Mouse (Mus musculus) heart, adult 2 months (tissue): ENCODE data around the gene Lhx3. TPM values are rescaled to one million over a fixed set of nuclear protein-coding genes. Genes with fewer than 3 reads are reported as not detected.

ENCODE experiments used
- DNase-seq, 2 experiments: peaks; one replicate each; pipeline ENCODE4 v3.0.0; 2021
- H3K27ac ChIP-seq: fragments of 200-600 bp; 2 replicates; pipeline ENCODE4 v1.8.1; 2022
- H3K27me3 ChIP-seq: fragments of 200-500 bp; 2 replicates; pipeline ENCODE4 v1.6.1; 2012; ENCODE audit warnings: mild to moderate bottlenecking, low read length, inconsistent platforms, mixed read lengths; ENCODE audit not compliant: control insufficient read depth, insufficient read depth
- H3K36me3 ChIP-seq: fragments of 200-500 bp; 2 replicates; pipeline ENCODE4 v1.6.1; 2012; ENCODE audit warnings: low read length, inconsistent platforms; ENCODE audit not compliant: control insufficient read depth, insufficient read depth
- H3K4me1 ChIP-seq: fragments of 200-500 bp; 2 replicates; pipeline ENCODE4 v1.6.1; 2011; ENCODE audit warnings: low read length; ENCODE audit not compliant: control insufficient read depth, insufficient read depth
- H3K4me3 ChIP-seq: fragments of 200-600 bp; 2 replicates; pipeline ENCODE4 v1.8.1; 2022
- H3K79me2 ChIP-seq: fragments of 200-500 bp; replicated peaks from 2 replicates; pipeline ENCODE4 v1.6.1; 2012; ENCODE audit warnings: mild to moderate bottlenecking, inconsistent platforms, low read length, moderate library complexity, mixed read lengths; ENCODE audit not compliant: control insufficient read depth, insufficient read depth
- H3K9ac ChIP-seq: fragments of 200-500 bp; 2 replicates; pipeline ENCODE4 v1.6.1; 2012; ENCODE audit warnings: low read depth, mild to moderate bottlenecking, control low read depth, inconsistent platforms, low read length, mixed read lengths
- CTCF ChIP-seq: fragments of 200-600 bp; IDR thresholded peaks from 2 replicates; pipeline ENCODE4 v1.8.1; 2022; ENCODE audit warnings: antibody characterized with exemption, mild to moderate bottlenecking, moderate library complexity
- EP300 ChIP-seq: fragments of 200-500 bp; IDR thresholded peaks from 2 replicates; pipeline ENCODE4 v1.6.1; 2011; ENCODE audit warnings: low read depth, low read length, control low read depth; ENCODE audit not compliant: insufficient read depth
- POLR2A ChIP-seq: fragments of 200-500 bp; IDR thresholded peaks from 2 replicates; pipeline ENCODE4 v1.6.1; 2011; ENCODE audit warnings: mild to moderate bottlenecking, low read depth, low read length, control low read depth; ENCODE audit not compliant: insufficient read depth
- WGBS: fragments of 180-500 bp; shearing (Covaris S2); methylation state at CpG from one replicate; pipeline ENCODE4 v1.1.7; 2018; 5-methylcytosine and 5-hydroxymethylcytosine counted together
- intact Hi-C: fragments of 180-260 bp; cut with DNase I; formaldehyde crosslinking; loops from one replicate; pipeline ENCODE4 v1.15.1; 2025
- polyA plus RNA-seq: library from polyadenylated mRNA; depleted of rRNA; stranded (reverse); fragments of >200 nt; gene quantifications from 2 replicates; pipeline ENCODE4 v1.2.3, GENCODE M21; 2012
- total RNA-seq, 2 experiments: library from RNA; stranded (reverse); gene quantifications; 2 replicates each; pipeline ENCODE4 v1.2.3; 2021

The Lhx3 gene
- total and polyA plus RNA-seq, 3 experiments = not detected

GRCm38 (mm10) chr2:26175191-26175590 is 32.9 kb downstream of the Lhx3 start:
- no peak for TF ChIP-seq EP300
- no peak for TF ChIP-seq POLR2A
- TF ChIP-seq CTCF = no peak
- H3K9ac ChIP-seq = no peak overlapping the region
- intact Hi-C loops = no loop called here

GRCm38 (mm10) chr2:26172166-26172565 is 35.9 kb downstream of the Lhx3 start:
- intact Hi-C loops = no loop called here
- Histone ChIP-seq H3K27me3 (peaks cover 2% of the 10 kb centered on the region; the same call in 1 of the 2 replicates), H3K4me1 (no peaks in the 10 kb centered on the region), H3K9ac (no peak overlapping the region), H3K4me3 (no peak overlapping the region), H3K79me2 (no peaks in the 10 kb centered on the region), H3K27ac (no peak overlapping the region), H3K36me3 (no peaks in the 10 kb centered on the region)
- no peak for DNase-seq
- 76% methylated on average over 2 of the region's 2 CpGs for WGBS
- TF ChIP-seq POLR2A (no peak), EP300 (no peak), CTCF (no peak)

More at GRCm38 (mm10) chr2:26175191-26175590, 32.9 kb downstream of the Lhx3 start:
- no peaks in the 10 kb centered on the region for H3K27me3 ChIP-seq
- H3K4me1 ChIP-seq = no peaks in the 10 kb centered on the region
- no peaks in the 10 kb centered on the region for H3K36me3 ChIP-seq
- no peak for DNase-seq
- H3K27ac ChIP-seq = no peak overlapping the region
- 33% methylated on average over 4 of the region's 4 CpGs for WGBS
- no peaks in the 10 kb centered on the region for H3K79me2 ChIP-seq
- H3K4me3 ChIP-seq = no peak overlapping the region

DNA sequence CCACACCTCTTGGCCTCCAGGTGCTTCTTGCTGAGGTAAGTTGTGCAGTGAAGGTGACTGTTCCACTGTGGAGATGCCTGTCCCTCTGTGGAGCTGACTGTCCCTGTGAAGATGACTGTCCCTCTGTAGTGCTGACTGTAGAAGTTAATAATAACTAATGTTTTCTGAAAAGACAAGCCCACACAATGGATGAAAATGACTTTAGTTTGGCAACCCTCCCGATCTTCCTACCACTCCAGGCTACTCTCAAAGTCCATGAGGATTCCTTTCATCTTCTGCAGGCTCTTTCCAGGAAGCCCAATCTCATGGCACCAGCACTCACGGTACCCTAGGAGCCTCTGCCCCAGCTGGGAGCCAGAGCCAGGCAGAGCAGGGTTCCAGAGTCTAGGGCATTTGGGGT is 37.7 kb downstream of the Lhx3 start:
- Histone ChIP-seq H3K79me2 (no peaks in the 10 kb centered on the region), H3K4me3 (no peak overlapping the region), H3K27me3 (peaks cover 2% of the 10 kb centered on the region; the same call in 1 of the 2 replicates), H3K9ac (no peak overlapping the region), H3K4me1 (no peaks in the 10 kb centered on the region), H3K27ac (no peak overlapping the region), H3K36me3 (no peaks in the 10 kb centered on the region)
- WGBS = 53% methylated on average over 2 of the region's 2 CpGs
- intact Hi-C loops = no loop called here
- TF ChIP-seq EP300 = no peak
- no peak for TF ChIP-seq CTCF
- no peak for TF ChIP-seq POLR2A
- no peak for DNase-seq

- Histone ChIP-seq H3K27ac (no peak overlapping the region), H3K4me3 (no peak overlapping the region), H3K27me3 (peaks cover 2% of the 10 kb centered on the region; the same call in 1 of the 2 replicates), H3K9ac (no peak overlapping the region), H3K36me3 (no peaks in the 10 kb centered on the region), H3K79me2 (no peaks in the 10 kb centered on the region), H3K4me1 (no peaks in the 10 kb centered on the region)
- intact Hi-C loops = no loop called here
- no peak for DNase-seq
- no peak for TF ChIP-seq CTCF
- no peak for TF ChIP-seq POLR2A
- TF ChIP-seq EP300 = no peak
- 36% methylated on average over 11 of the region's 11 CpGs for WGBS
Observed at GRCm38 (mm10) chr2:26168843-26169579, 39.1 kb downstream of the Lhx3 start.

DNA sequence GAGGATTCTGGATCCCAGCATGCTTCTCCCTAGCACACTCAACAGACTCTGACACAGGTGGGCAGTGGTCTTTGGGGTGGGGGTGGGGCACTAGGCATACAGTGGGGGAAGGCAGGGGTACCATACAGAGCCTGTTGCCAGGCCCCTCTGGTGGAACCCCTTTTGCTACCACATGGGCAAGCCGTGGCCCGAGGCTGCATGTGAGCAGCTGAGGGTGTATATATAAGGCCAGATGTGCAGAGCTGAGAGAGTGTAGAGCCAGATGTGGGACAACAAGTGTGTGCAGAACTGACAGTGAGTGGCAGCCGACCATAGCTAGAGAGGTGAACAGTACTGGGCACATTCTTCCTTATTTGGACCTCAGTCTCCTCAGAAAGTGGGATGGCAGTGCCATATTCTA is 41.2 kb downstream of the Lhx3 start:
- 77% methylated on average over 3 of the region's 3 CpGs for WGBS
- TF ChIP-seq EP300 = no peak
- no peak for TF ChIP-seq CTCF
- no peak for TF ChIP-seq POLR2A
- peaks cover 2% of the 10 kb centered on the region; the same call in 1 of the 2 replicates for H3K27me3 ChIP-seq

GRCm38 (mm10) chr2:26158064-26158463 is 50.0 kb downstream of the Lhx3 start:
- Histone ChIP-seq H3K4me1 (no peaks in the 10 kb centered on the region), H3K79me2 (no peaks in the 10 kb centered on the region), H3K36me3 (no peaks in the 10 kb centered on the region), H3K27ac (no peak overlapping the region), H3K9ac (no peak overlapping the region), H3K4me3 (no peak overlapping the region), H3K27me3 (no peaks in the 10 kb centered on the region)
- DNase-seq = no peak
- no peak for TF ChIP-seq EP300
- TF ChIP-seq CTCF = no peak
- no peak for TF ChIP-seq POLR2A
- intact Hi-C loops = loop anchor here (10.0 kb wide), 1 partner anchor 407 kb away; no protein-coding TSS in a partner anchor
- 84% methylated on average over 9 of the region's 9 CpGs for WGBS

More for the DNA sequence above, 41.2 kb downstream of the Lhx3 start:
- no peaks in the 10 kb centered on the region for H3K79me2 ChIP-seq
- no peaks in the 10 kb centered on the region for H3K4me1 ChIP-seq
- intact Hi-C loops = no loop called here
- no peak for DNase-seq
- H3K9ac ChIP-seq = no peak overlapping the region
- no peaks in the 10 kb centered on the region for H3K36me3 ChIP-seq
- H3K4me3 ChIP-seq = no peak overlapping the region
- no peak overlapping the region for H3K27ac ChIP-seq
